Mouse (Mus musculus): ENCODE measurements around the gene Rfc4.

Gene Rfc4

DNA sequence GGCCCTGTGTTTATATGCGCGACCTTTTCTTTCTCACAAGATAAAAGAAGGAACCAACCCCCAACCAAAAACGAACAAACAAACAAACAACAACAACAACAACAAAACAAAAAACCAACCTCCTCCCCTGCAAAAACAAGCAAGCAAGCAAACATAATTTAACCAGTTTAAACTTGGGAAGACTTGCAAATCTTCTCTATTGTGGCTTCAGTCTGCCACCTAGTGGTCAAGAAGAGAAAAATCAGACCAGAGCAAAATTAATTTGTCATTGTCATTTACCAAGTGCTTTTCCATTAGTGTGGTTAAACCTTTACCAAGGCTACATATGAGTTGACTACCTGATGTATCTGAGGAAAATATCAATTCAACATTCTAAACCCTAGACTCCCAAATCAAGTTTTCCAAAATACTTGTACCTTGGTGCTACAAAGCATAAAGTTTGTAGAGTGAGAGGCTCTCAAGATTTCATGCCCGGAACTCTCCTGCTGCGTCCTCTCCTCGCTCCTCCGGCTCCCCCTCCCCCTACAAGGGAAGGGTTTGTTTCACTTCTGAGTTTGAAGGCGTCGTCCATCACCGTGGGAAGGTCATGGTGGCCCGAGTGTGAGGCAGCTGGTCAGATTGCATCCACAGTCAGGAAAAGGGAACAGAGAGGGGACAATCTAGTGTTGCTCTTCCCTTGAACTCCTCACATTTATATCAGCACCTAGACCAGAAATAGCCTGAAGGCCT is 8.0 kb upstream of the Rfc4 start:
- no peak for DNase-seq (ENCODE audit: low spot score in 2 of 2)

GRCm38 (mm10) chr16:23132336-23132735 is 4.8 kb upstream of the Rfc4 start:
- no peak for DNase-seq (ENCODE audit: low spot score in 2 of 2)

GRCm38 (mm10) chr16:23130303-23130702 is 2.8 kb upstream of the Rfc4 start:
- DNase-seq (ENCODE audit: low spot score in 2 of 2), result no peak

- no peak for DNase-seq (ENCODE audit: low spot score in 2 of 2)
Observed at GRCm38 (mm10) chr16:23127311-23127672, 245 bp downstream of the Rfc4 start.

GRCm38 (mm10) chr16:23124398-23124797 is 3.1 kb downstream of the Rfc4 start:
- DNase-seq (ENCODE audit: low spot score in 2 of 2), result no peak

DNA sequence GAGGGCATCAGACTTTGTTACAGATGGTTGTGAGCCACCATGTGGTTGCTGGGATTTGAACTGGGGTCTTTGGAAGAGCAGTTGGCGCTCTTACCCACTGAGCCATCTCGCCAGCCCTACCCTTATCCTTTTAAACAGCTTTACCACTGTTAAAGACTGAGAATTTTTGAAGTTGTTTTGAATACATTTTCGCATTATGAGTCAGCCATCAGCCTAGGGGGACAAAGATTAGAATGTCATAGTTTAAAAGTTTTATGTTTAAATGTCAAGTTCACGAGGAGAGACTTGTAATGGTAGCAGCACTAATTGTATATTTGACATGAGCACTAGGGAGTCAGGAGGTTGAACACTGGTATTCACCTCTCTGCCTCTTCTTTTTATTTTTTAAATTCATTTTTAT is 4.4 kb downstream of the Rfc4 start:
- DNase-seq (ENCODE audit: low spot score in 2 of 2), result no peak

DNA sequence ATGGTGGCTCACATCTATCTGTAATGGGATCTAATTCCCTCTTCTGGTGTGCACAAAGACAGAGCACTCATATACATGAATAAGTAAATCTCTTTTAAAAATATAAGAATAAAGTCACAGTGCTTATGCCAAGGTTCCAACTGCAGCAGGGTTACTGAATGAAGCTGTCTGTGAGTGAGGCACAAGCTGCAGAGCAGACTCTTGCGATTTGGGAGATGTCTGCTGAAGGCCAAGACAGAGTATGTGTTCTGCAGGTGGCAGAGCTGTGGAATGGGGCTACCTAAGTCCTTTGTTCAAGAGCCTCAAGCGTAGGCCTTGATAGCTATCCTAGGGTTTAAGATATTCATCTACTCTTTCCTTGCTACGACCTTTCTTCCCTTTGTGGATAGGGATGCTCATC is 5.1 kb downstream of the Rfc4 start:
- no peak for DNase-seq (ENCODE audit: low spot score in 2 of 2)

GRCm38 (mm10) chr16:23117173-23117572 is 10.4 kb downstream of the Rfc4 start:
- no peak for DNase-seq (ENCODE audit: low spot score in 2 of 2)

DNA sequence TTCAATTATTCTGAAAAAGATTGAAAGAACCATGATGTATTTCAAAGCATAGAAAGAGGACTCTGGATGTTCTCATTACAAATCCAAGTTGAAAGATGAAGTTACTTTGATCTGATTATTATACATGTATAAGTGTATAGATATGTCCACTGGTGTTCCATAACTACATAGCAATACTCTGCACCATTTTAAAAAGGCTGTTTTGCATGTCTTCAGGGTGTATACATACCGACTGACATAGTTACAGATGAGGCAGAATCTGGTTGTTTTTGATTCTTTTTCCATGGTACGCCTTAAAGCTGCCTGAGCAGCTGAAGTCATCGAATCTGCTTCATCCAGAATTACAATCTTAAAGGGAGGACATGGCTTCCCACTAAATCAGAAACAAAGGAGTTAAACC is 12.1 kb downstream of the Rfc4 start:
- DNase-seq (ENCODE audit: low spot score in 2 of 2), result no peak

GRCm38 (mm10) chr16:23114339-23115171 is 13.0 kb downstream of the Rfc4 start:
- DNase-seq (ENCODE audit: low spot score in 2 of 2), result no peak

GRCm38 (mm10) chr16:23113903-23114302 is 13.6 kb downstream of the Rfc4 start:
- DNase-seq (ENCODE audit: low spot score in 2 of 2), result no peak

DNA sequence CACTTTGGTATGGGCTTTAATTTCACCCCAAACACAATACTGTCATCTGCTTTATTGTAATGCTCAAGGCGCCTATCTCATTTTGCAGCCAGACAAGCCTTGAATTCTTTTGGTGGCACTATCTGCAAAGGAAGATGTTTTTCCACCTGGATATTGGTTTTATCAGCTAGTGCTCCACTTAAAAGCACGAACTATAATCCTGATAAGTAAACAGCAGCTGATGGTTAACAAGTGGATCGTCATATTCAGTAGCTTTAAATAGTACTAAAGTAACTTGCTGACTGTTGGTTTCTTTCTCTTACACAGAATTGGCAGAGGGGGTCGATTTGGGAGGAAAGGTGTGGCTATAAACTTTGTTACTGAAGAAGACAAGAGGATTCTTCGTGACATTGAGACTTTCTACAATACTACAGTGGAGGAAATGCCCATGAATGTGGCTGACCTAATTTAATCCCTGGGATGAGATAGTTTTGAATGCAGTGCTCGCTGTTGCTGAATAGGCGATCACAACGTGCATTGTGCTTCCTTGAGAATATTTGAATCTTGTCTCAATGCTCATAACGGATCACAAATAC is 14.6 kb downstream of the Rfc4 start:
- DNase-seq (ENCODE audit: low spot score in 2 of 2), result no peak

DNA sequence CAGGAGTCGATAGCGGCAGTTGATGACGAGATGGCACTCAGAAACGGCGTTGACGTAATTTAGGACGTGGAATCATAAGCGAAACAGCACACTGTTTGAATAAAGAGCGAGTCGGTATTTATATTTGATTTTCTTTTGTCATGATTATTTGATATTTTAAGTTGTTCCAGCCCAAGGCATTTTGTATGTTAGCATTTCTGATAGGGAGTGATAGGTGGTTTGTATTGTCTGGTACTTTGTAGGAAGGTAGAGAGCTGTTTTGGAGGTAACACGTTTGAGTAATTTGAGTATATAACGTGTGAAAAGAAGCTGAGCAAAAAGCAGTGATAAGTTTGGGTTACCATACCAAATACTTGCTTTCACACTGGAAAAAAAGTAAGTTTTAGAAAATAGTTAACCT is 15.2 kb downstream of the Rfc4 start:
- no peak for DNase-seq (ENCODE audit: low spot score in 2 of 2)

- DNase-seq (ENCODE audit: low spot score in 2 of 2), result no peak
Observed at GRCm38 (mm10) chr16:23109350-23110280, 17.9 kb downstream of the Rfc4 start.

GRCm38 (mm10) chr16:23108943-23109342 is 18.6 kb downstream of the Rfc4 start:
- no peak for DNase-seq (ENCODE audit: low spot score in 2 of 2)

GRCm38 (mm10) chr16:23107946-23108759 is 19.4 kb downstream of the Rfc4 start:
- DNase-seq (ENCODE audit: low spot score in 2 of 2), result peak; percentile 72 to 75

DNA sequence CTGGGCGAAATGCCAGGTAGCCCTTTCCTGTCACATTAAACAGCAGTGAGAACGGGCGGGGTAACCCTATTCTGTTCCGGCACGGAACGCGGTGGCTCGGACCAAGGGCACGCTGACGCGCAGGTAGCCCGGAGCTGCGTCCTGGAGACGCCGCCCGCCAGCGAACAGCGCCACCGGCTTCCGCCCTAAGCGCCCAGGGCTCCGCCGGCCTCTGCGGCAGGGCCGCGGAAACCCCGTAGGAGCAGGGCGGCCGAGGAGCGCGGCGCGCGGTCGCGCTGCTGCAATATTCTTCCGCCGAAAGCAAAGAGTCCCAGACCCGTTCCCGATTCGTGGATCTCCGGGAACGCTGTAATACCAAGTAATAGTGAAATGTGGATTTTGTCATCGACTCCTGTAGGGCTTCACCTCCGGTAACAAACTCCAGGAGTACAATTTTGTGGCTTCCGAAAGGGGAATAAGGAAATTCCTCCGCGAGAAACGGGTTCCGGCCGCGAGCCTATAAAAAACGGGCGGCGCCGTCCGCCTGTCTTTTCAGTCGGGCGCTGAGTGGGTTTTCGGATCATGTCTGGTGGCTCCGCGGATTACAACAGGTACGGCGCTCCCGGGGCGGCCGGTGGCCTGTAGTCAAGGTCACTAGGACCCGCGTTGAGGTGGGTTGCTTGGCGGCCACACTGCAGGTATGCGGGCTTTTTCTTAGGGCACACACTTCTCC is 20.1 kb downstream of the Rfc4 start, which contains the start of gene Eif4a2:
Gene Eif4a2, plus strand, starts transcription at position 214 of the 712 bp plus-strand sequence.
- DNase-seq (ENCODE audit: low spot score in 2 of 2), result peak; percentile 82 to 87

DNA sequence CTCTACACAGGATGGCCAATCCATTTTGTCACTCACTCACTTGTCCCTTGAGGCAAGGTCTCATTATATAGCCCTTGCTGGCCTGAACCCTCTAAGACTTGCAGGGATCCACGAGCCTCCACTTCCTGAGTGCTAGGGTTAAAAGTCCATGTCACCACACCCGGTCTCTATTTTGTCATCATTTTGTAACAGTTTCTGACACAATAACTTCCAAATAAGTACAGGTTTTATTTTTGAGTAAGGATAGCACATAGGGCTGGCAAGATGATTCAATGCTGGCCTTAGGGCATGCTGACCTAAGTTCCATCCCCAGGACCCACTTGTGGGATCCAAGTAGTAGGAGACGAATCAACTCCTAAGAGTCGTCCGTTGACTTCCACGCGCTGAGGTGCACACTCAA is 21.4 kb downstream of the Rfc4 start:
- DNase-seq (ENCODE audit: low spot score in 2 of 2), result no peak

DNA sequence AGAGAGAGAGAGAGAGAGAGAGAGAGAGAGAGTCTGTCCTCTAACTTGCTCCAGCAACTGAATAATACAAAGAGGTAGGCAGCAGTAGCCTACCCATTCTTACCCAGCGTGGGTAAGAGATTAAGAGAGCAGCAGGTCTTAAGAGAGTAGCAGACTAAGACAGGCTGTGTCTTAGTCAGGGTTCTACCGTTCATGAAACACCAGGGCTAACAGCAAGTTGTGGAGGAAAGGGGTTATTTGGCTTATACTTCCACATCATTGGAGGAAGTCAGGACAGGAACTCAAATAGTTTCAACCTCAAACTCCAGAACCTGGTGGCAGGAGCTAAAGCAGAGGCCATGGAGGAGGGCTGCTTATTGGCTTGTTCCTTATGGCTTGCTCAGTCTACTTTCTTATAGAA is 23.7 kb downstream of the Rfc4 start:
- no peak for DNase-seq (ENCODE audit: low spot score in 2 of 2)

Measured in right cerebral cortex, postnatal 36 days (tissue).